Mouse (Mus musculus): ENCODE data around the gene Cep135.
A peak's percentile ranks its signal among the peaks of the same experiment; 100 is the strongest.

Gene Cep135

GRCm38 (mm10) chr5:76645091-76645868 is 56.8 kb downstream of the Cep135 start:
- DNase-seq (ENCODE audit: low read depth, low spot score), result no peak

DNA sequence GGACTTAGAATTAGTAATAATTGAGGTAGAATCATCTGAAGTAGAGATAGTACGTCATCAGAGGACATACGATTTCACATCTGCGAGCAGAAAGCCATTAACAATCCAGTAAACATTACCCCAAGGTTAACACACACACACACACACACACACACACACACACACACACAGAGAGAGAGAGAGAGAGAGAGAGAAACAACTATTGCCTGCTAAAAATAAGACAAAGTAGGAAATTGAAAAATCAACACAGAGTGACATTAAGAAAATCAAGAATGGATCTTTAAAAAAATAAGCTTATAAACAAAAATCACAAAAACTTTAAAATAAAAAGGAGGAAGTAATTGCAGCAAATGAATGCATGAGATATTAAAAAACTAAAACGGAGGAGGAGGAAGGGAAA is 61.4 kb downstream of the Cep135 start:
- no peak for DNase-seq (ENCODE audit: low read depth, low spot score)

DNA sequence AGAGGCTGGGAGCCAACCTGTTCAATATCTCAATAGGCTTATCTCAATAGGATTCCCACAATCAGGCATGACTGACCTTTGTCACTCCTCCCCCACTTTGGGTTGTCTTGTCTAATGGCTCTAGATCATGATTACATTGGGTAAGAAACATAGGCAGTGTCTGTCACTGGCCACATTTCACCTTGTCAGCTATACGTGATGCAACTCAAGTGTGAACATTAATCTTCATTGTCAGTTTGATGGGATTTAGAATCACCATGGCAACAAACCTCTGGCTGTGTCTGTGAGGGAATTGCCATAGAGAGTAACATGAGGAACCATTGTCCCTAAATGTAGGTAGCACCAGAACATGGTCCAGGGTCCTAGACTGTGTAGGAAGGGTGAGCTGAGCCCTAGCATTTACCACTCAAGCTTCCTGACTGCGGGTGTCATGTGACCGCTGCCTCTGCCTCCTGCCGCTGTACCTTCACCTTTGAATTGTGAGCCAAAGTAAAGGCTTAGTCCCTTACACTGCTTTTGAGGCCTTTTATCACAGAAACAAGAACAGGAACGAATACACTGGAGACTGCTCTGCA is 62.7 kb downstream of the Cep135 start:
- no peak for DNase-seq (ENCODE audit: low read depth, low spot score)

GRCm38 (mm10) chr5:76656212-76656611 is 67.7 kb downstream of the Cep135 start, which contains the start of gene C530008M17Rik:
Gene C530008M17Rik, plus strand, starts transcription at chr5:76656512.
- DNase-seq (ENCODE audit: low read depth, low spot score), result no peak

GRCm38 (mm10) chr5:76657245-76658083 is 69.0 kb downstream of the Cep135 start:
- peak; percentile 63 for DNase-seq (ENCODE audit: low read depth, low spot score)

GRCm38 (mm10) chr5:76658084-76658934 is 69.8 kb downstream of the Cep135 start:
- DNase-seq (ENCODE audit: low read depth, low spot score), result peak; percentile 65

DNA sequence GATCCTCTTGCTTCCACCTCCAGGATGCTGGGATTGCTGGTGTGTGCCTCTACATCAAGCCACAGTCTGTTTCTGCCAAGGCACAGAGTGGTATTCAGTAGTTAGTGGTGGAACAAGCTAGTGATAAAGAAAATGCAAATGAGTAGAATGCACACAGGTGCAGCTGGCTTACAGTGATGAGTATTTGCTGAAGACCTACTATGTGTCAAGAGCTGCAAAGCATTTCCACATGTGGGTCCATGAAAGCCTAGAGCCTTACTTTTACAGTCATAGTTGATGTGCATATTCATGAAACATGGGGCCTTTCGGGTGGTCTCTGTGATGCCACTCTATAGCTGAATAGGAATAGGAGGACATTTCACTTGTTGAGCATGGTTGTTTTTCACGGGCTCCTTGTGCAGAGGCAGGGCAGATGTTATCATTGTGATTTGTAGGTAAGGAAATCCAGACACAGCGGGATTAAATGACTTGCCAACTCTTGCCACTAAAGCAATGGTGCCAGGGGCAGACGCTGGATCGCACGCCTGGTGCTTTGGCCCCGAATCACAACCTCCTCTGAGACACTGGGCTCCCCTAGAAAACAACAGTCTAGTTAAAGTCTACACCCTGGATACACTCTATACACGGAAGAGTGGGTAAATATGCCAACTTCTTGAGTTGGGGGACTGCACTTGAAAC is 71.6 kb downstream of the Cep135 start:
- no peak for DNase-seq (ENCODE audit: low read depth, low spot score)

GRCm38 (mm10) chr5:76661310-76661709 is 72.8 kb downstream of the Cep135 start:
- DNase-seq (ENCODE audit: low read depth, low spot score), result no peak

DNA sequence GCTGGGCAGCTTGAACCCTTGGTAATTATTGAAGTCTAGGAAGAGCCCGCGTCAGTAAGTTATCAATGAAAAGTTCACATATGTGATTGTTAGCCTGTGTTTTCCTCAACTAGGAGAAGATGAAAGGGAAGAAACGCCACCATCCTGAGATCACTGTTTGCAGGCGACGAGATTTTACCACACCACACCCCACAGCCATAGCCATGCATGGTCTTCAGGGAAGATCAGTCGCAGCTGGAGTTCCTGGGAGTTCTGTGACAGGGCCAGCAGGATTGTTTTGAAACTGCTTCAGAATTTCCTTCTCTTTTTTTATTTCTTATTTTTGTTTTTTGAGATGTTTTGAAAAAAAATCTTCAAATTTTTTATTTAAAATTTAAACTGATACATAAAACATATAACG is 76.4 kb downstream of the Cep135 start:
- DNase-seq (ENCODE audit: low read depth, low spot score), result no peak

DNA sequence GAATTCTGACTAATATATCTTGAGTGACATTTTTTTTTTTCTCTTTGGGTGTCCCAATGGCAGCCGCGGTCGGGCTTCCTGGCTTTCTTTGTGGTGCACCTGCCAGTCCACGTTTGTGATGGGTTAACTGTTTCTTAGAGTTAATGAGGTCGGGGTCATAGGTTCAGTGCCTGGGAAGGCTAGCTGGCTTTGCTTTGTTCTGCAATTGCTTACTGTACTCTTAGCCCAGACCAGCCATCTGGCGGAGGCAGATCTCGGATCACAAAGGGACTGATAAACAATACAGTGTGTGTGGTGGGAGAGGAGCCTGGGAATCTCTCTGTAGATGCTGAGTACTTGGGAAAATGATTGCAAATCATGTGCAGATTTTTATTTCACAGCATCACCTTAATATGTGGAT is 76.9 kb downstream of the Cep135 start:
- DNase-seq (ENCODE audit: low read depth, low spot score), result peak; percentile 63

DNA sequence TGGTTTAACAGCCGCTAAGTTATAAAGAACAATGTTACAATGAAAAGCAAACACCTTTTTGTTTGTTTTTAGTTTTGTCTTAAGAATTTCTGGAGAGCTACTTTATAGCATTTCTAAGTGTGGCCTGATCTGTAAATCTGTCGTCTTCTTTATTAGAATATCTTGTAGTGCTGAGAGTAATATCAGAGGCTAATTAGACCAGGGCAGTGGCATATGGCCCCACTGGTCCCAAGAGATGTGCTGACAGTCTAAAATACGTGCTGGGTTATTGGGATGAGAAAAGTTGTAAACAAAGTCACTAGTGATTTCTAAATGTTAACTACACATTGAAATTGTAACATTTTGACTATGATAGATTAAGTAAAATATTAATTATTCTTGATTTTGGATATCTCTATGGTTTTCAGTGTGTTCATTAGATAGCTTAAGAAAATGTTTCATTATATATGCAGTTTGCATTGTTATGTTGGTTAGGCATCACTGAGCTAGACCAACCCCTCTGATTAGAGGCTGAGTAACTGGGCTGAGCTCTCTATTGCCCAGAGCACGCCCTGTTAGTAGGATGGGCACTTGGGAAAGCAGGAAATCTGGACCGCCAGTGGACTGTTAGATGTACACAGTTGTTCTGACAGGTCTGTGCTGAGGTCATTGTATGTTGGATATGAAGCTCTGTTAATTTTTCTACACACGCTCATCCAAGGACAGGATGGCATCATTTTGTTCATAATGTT is 77.7 kb downstream of the Cep135 start:
- no peak for DNase-seq (ENCODE audit: low read depth, low spot score)

DNA sequence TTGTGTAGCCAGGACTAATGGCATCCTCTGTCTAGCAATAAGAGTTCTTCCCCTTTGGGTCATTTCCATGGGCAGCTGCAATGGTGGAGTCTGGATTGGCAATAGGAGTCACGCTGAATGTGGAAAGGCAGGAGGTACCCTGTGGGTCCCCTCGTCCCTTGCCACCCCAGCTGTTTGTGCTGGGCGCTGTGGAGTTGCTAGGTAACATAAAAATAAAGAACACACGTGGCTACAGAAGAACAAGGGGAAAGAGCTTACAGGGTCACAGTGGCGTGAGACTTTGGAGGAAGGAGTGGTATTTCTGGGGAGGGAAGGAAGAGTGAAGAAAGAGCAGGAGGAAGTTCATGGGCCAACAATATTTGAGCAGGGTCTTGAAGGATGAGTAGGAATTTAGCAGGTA is 79.6 kb downstream of the Cep135 start:
- no peak for DNase-seq (ENCODE audit: low read depth, low spot score)

DNA sequence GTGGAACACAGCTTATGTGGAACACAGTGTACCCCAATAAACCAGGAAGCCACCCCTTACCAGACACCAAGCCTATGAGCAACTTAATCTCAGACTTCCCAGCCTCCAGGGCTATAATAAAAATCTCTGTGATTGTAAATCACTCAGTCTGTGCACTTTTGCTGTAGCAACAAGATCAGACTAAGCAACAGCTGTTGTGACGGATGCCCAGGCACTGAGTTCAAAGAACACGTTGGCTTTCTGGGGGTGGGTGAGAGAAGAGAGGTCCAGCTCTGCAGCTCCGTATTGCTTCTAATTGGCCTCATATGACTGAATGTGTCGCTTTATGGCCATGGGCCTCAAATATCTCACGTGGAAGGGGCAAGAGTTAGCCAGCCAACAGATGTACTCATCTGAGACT is 80.0 kb downstream of the Cep135 start:
- peak; percentile 35 for DNase-seq (ENCODE audit: low read depth, low spot score)

GRCm38 (mm10) chr5:76670183-76670582 is 81.7 kb downstream of the Cep135 start:
- DNase-seq (ENCODE audit: low read depth, low spot score), result no peak

- no peak for DNase-seq (ENCODE audit: low read depth, low spot score)
Measured at GRCm38 (mm10) chr5:76674022-76674653, 85.6 kb downstream of the Cep135 start.

DNA sequence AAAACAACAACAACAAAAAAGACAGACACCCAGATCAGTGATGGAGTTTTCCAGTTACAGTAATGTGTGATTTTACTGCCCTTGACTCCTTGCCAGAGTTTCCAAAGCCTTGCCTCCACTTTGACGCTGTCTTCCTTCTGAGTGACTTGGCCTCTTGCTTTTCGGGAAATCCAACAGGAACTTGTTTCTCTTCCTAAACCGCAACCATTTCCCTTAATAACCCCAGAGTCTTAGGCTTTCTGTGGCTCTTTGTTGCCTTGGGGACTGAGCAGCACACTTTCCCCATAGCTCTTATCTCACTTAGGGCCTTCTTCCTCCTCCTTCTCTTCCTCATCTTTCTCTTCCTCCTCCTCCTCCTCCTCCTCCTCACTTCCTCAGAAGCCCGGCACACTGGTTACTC is 86.9 kb downstream of the Cep135 start:
- DNase-seq (ENCODE audit: low read depth, low spot score), result no peak

GRCm38 (mm10) chr5:76680959-76681358 is 92.5 kb downstream of the Cep135 start:
- DNase-seq (ENCODE audit: low read depth, low spot score), result no peak

DNA sequence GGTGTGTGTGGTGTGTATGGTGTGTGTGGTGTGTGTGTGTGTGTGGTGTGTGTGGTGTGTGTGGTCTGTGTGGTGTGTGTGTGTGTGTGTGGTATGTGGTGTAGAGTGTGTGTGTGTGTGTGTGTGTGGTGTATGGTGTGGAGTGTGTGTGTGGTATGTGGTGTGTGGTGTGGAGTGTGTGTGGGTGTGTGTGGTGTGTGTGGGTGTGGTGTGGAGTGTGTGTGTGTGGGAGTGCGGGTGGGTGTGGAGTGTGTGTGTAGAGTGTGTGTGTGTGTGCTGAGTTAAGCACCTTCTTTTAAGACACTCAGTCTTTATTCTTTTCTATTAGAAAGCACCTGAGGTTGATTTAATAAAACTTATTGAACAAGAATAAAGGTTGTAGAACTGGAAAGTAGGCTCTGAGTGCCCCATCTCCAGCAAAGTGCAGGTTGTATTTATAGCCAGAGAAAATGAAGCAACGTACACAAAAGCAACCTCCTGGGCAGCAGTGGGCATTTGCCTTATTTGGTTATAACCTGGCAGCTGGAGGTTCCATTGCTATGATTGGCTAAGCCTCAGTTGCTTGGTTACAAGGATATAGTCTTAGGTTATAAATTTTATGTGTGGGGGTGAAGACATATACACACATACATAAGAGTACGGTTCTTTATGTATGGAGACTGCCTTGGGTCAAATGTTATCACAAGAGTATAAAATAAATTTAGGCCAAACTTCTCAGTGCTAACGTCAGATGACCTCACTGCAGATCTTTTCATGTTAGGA is 93.6 kb downstream of the Cep135 start:
- DNase-seq (ENCODE audit: low read depth, low spot score), result no peak

DNA sequence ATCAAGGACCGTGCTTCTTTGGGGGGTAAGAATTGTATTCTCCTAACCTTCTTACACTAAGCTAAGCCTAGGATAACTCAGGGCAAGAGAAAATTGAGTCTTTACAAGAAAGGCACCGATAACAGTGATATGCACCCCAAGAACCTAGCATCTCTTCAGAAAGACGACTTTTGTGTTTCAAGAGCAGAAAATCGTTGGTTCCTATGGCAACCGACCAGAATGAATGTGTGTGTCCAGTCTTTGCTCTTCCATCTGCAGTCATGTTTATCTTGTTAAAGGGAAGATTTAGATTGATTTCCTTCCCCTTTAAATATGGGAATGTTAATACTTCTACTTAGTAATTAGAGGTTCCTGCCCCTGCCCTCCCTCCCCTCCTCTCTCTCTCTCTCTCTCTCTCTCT is 95.0 kb downstream of the Cep135 start:
- DNase-seq (ENCODE audit: low read depth, low spot score), result no peak

Measured in forelimb bud, embryonic 11.5 days (tissue).